Comparison of ENCODE assay signal across 9 mouse cellular contexts in the genomic region with DNA sequence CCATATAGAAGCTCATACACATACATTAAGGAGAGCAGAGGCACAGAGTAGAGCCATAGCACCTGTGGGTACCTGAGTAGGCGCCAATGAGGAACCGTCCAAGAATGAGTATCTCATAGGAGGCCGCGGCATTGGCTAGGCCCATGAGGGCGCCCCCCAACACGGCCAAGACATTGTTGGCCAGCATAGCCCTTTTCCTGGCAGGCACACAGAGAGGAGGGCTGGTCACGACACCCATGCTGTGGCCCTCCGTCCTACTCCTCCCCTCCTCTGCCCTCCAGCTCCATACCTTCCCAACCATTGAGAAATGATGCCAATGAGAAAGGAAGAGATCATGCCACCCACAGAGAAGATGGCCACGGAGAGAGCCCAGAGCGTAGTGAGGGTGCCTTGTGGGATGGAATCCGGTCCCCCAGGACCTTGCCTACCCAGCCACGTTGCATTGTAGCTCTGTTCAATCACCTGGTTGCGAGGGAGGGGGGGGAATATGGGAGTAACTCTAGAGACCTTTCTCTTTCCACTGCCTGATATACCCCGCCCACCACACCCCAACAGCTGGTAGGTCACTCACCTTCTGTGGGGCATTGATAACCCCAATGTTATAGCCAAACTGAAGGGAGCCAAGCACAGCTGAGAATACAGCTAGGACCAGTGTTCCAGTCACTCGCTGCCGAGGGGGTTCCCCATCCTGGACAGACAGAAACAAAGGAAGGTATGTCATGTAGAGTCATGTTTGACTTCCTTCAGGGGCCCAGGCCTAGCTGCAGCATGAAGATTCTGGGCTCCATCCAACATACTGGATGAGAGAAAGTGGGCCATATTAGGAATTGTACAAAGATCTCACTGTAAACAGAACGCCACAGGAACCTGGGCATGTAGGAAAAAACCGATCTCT. TPM values are rescaled to one million over a fixed set of nuclear protein-coding genes. Genes with fewer than 3 reads are reported as not detected.
DNase-seq lines count a peak whose midpoint lies in the region; ATAC-seq lines count a peak whose summit lies in the region.
"Had no signal": no experiment of that assay in that cellular context is flagged by ENCODE, and none has a peak within 500 bp of the region (broad histone marks: within the 10 kb centered on the region; RNA-seq: fewer than 3 reads in every experiment).

No protein-coding gene starts in this region.

- no peak overlapping the region for H3K27ac ChIP-seq in hindbrain, embryonic 11.5 days (ENCODE audit: low read depth, low read length)
- no peak overlapping the region for H3K27ac ChIP-seq in hindbrain, embryonic 14.5 days
- H3K27ac ChIP-seq in brown adipose tissue, adult 24 weeks (replicated peaks; ENCODE audit: low read depth, low read length), result peak overlapping the region; percentile 92
- H3K27ac ChIP-seq in liver, embryonic 15.5 days (replicated peaks), result peak overlapping the region; percentile 95

- H3K9me3 ChIP-seq in hindbrain, embryonic 11.5 days (ENCODE audit: control insufficient read depth, low read length), result no peaks in the 10 kb centered on the region
- no peaks in the 10 kb centered on the region for H3K9me3 ChIP-seq in hindbrain, embryonic 14.5 days (ENCODE audit: control insufficient read depth, low read length)
- no peaks in the 10 kb centered on the region; the same call in 1 of the 2 replicates for H3K9me3 ChIP-seq in erythroblast, embryonic 14.5 days (ENCODE audit: control insufficient read depth, low read length)
- H3K9me3 ChIP-seq in liver, embryonic 15.5 days (replicated peaks), result no peaks in the 10 kb centered on the region

- no peak for ATAC-seq in hindbrain, embryonic 11.5 days (ENCODE audit: low FRiP score)
- no peak for ATAC-seq in hindbrain, embryonic 14.5 days (ENCODE audit: low FRiP score)
- peak; percentile 77 for ATAC-seq in liver, embryonic 15.5 days (ENCODE audit: insufficient read depth)

- H3K4me2 ChIP-seq in hindbrain, embryonic 11.5 days (replicated peaks; ENCODE audit: low read depth, low read length), result peak overlapping the region; percentile 17; the same call in 1 of the 2 replicates
- no peak overlapping the region for H3K4me2 ChIP-seq in hindbrain, embryonic 14.5 days (replicated peaks)
- peak overlapping the region; percentile 93 for H3K4me2 ChIP-seq in liver, embryonic 15.5 days

- H3K4me3 ChIP-seq in hindbrain, embryonic 11.5 days (ENCODE audit: low read depth, low read length), result peak overlapping the region; percentile 1; the same call in 1 of the 2 replicates
- H3K4me3 ChIP-seq in hindbrain, embryonic 14.5 days (replicated peaks; ENCODE audit: low read length), result no peak overlapping the region
- peak overlapping the region; percentile 77 for H3K4me3 ChIP-seq in brown adipose tissue, adult 24 weeks (ENCODE audit: insufficient read depth, low read depth, low read length)
- H3K4me3 ChIP-seq in erythroblast, embryonic 14.5 days (replicated peaks), result peak overlapping the region; percentile 86
- peak overlapping the region; percentile 77 for H3K4me3 ChIP-seq in liver, embryonic 15.5 days (replicated peaks)

- H3K27me3 ChIP-seq in hindbrain, embryonic 11.5 days (ENCODE audit: control insufficient read depth, insufficient read depth, low read length), result no peaks in the 10 kb centered on the region
- H3K27me3 ChIP-seq in hindbrain, embryonic 14.5 days (ENCODE audit: control insufficient read depth, insufficient read depth, low read length), result peaks cover 13% of the 10 kb centered on the region
- peaks cover 30% of the 10 kb centered on the region for H3K27me3 ChIP-seq in erythroblast, embryonic 14.5 days (ENCODE audit: control insufficient read depth)
- H3K27me3 ChIP-seq in liver, embryonic 15.5 days, result peaks cover 62% of the 10 kb centered on the region

- H3K4me1 ChIP-seq in hindbrain, embryonic 11.5 days (replicated peaks; ENCODE audit: control insufficient read depth, insufficient read depth, low read length), result peaks cover 6% of the 10 kb centered on the region; the same call in 1 of the 2 replicates
- H3K4me1 ChIP-seq in hindbrain, embryonic 14.5 days (replicated peaks; ENCODE audit: control insufficient read depth, insufficient read depth, low read length), result peaks cover 6% of the 10 kb centered on the region; the same call in 1 of the 2 replicates
- peaks cover 11% of the 10 kb centered on the region; the same call in 1 of the 2 replicates for H3K4me1 ChIP-seq in brown adipose tissue, adult 24 weeks (ENCODE audit: control insufficient read depth, insufficient read depth, insufficient read length, low read length)
- peaks cover 70% of the 10 kb centered on the region for H3K4me1 ChIP-seq in erythroblast, embryonic 14.5 days (ENCODE audit: control insufficient read depth)
- H3K4me1 ChIP-seq in liver, embryonic 15.5 days (replicated peaks), result peaks cover 56% of the 10 kb centered on the region

- 87% methylated on average over 18 of the region's 18 CpGs for WGBS in hindbrain, embryonic 11.5 days
- 92% methylated on average over 18 of the region's 18 CpGs for WGBS in hindbrain, embryonic 14.5 days
- WGBS in liver, embryonic 15.5 days (ENCODE audit: insufficient replicate concordance), result 61% methylated on average over 18 of the region's 18 CpGs

- no peak overlapping the region for H3K9ac ChIP-seq in hindbrain, embryonic 11.5 days (ENCODE audit: low read depth, low read length)
- H3K9ac ChIP-seq in hindbrain, embryonic 14.5 days, result no peak overlapping the region
- H3K9ac ChIP-seq in liver, embryonic 15.5 days, result peak overlapping the region; percentile 75

- H3K36me3 ChIP-seq in hindbrain, embryonic 11.5 days (ENCODE audit: control insufficient read depth, insufficient read depth, low read length), result no peaks in the 10 kb centered on the region
- H3K36me3 ChIP-seq in hindbrain, embryonic 14.5 days (replicated peaks; ENCODE audit: control insufficient read depth, insufficient read depth), result no peaks in the 10 kb centered on the region; the same call in 1 of the 2 replicates
- peaks cover 62% of the 10 kb centered on the region for H3K36me3 ChIP-seq in erythroblast, embryonic 14.5 days (ENCODE audit: control insufficient read depth)
- peaks cover 41% of the 10 kb centered on the region for H3K36me3 ChIP-seq in liver, embryonic 15.5 days (replicated peaks)

- no peak for DNase-seq in hindbrain, embryonic 11.5 days (ENCODE audit: low spot score)
- no peak for DNase-seq in hindbrain, embryonic 14.5 days (ENCODE audit: low spot score)
- no peak for DNase-seq in cerebellum, adult 18-20 months
- no peak for DNase-seq in yolk sac, embryonic 10.5 days (ENCODE audit: low spot score)
- no peak for DNase-seq in kidney, postnatal 25 days
- DNase-seq: right cerebral cortex, postnatal 4 days had no signal

RNA-seq across cellular contexts. Expression of a gene that starts 1.7 kb away (rescaled TPM):
- polyA plus RNA-seq in hindbrain, embryonic 11.5 days (2014; fragmentation: Nextera tagmentation; extraction: Ambion mirVana), result 7.9 and 9.6 TPM in 2 replicates
- polyA plus RNA-seq in hindbrain, embryonic 14.5 days (2014; fragmentation: Nextera tagmentation; extraction: Ambion mirVana), result 2.2 and 2.3 TPM in 2 replicates
- polyA plus RNA-seq in brown adipose tissue, adult 24 weeks (2012; ENCODE audit: insufficient read depth, insufficient read length, missing spikeins), result 466 and 489 TPM in 2 replicates
- polyA plus RNA-seq in erythroblast, embryonic 14.5 days (2012), result 6.0 and 7.7 TPM in 2 replicates
- 19.9 and 22.1 TPM in 2 replicates for polyA plus RNA-seq in liver, embryonic 15.5 days (2015; fragmentation: Nextera tagmentation; extraction: Ambion mirVana)

RNA-seq across cellular contexts. Expression of a gene that starts 10.6 kb away (rescaled TPM):
- 3.1 and 4.8 TPM in 2 replicates for polyA plus RNA-seq in hindbrain, embryonic 11.5 days (2014; fragmentation: Nextera tagmentation; extraction: Ambion mirVana)
- 7.1 and 7.3 TPM in 2 replicates for polyA plus RNA-seq in hindbrain, embryonic 14.5 days (2014; fragmentation: Nextera tagmentation; extraction: Ambion mirVana)
- polyA plus RNA-seq in brown adipose tissue, adult 24 weeks (2012; ENCODE audit: insufficient read depth, insufficient read length, missing spikeins), result 37.9 and 76.4 TPM in 2 replicates
- 0.29 and 0.38 TPM in 2 replicates for polyA plus RNA-seq in erythroblast, embryonic 14.5 days (2012)
- polyA plus RNA-seq in liver, embryonic 15.5 days (2015; fragmentation: Nextera tagmentation; extraction: Ambion mirVana), result not detected in 2 replicates

RNA-seq across cellular contexts. Expression of a gene that starts 18.3 kb away (rescaled TPM):
- 8.2 and 8.4 TPM in 2 replicates for polyA plus RNA-seq in hindbrain, embryonic 11.5 days (2014; fragmentation: Nextera tagmentation; extraction: Ambion mirVana)
- polyA plus RNA-seq in hindbrain, embryonic 14.5 days (2014; fragmentation: Nextera tagmentation; extraction: Ambion mirVana), result 0.32 and 0.47 TPM in 2 replicates
- not detected in 2 replicates for polyA plus RNA-seq in brown adipose tissue, adult 24 weeks (2012; ENCODE audit: insufficient read depth, insufficient read length, missing spikeins)
- polyA plus RNA-seq in erythroblast, embryonic 14.5 days (2012), result not detected in 2 replicates
- 4.5 and 6.6 TPM in 2 replicates for polyA plus RNA-seq in liver, embryonic 15.5 days (2015; fragmentation: Nextera tagmentation; extraction: Ambion mirVana)

RNA-seq across cellular contexts. Expression of a gene that starts 24.5 kb away (rescaled TPM):
- polyA plus RNA-seq in hindbrain, embryonic 11.5 days (2014; fragmentation: Nextera tagmentation; extraction: Ambion mirVana), result 1,842 and 1,860 TPM in 2 replicates
- 1,061 and 1,077 TPM in 2 replicates for polyA plus RNA-seq in hindbrain, embryonic 14.5 days (2014; fragmentation: Nextera tagmentation; extraction: Ambion mirVana)
- polyA plus RNA-seq in brown adipose tissue, adult 24 weeks (2012; ENCODE audit: insufficient read depth, insufficient read length, missing spikeins), result 424 and 439 TPM in 2 replicates
- 295 and 310 TPM in 2 replicates for polyA plus RNA-seq in erythroblast, embryonic 14.5 days (2012)
- polyA plus RNA-seq in liver, embryonic 15.5 days (2015; fragmentation: Nextera tagmentation; extraction: Ambion mirVana), result 1,245 and 1,257 TPM in 2 replicates

RNA-seq across cellular contexts. Expression of a gene that starts 32.6 kb away (rescaled TPM):
- polyA plus RNA-seq in hindbrain, embryonic 11.5 days (2014; fragmentation: Nextera tagmentation; extraction: Ambion mirVana), result 84.3 and 89.0 TPM in 2 replicates
- 50.4 and 56.5 TPM in 2 replicates for polyA plus RNA-seq in hindbrain, embryonic 14.5 days (2014; fragmentation: Nextera tagmentation; extraction: Ambion mirVana)
- 23.6 and 24.3 TPM in 2 replicates for polyA plus RNA-seq in brown adipose tissue, adult 24 weeks (2012; ENCODE audit: insufficient read depth, insufficient read length, missing spikeins)
- polyA plus RNA-seq in erythroblast, embryonic 14.5 days (2012), result 90.4 and 109 TPM in 2 replicates
- polyA plus RNA-seq in liver, embryonic 15.5 days (2015; fragmentation: Nextera tagmentation; extraction: Ambion mirVana), result 90.6 and 98.4 TPM in 2 replicates

Comparison
In these comparisons a context has a peak if more than half of its experiments do, and no peak if none do; other contexts are left out.
1. H3K27ac ChIP-seq: peak in brown adipose tissue, adult 24 weeks (single experiment) and liver, embryonic 15.5 days (single experiment); none in hindbrain, embryonic 11.5 days (single experiment) and hindbrain, embryonic 14.5 days (single experiment).
2. RNA of a gene that starts 1.7 kb away (polyA plus RNA-seq): 466 to 489 TPM in brown adipose tissue, adult 24 weeks; 19.9 to 22.1 TPM in liver, embryonic 15.5 days, 7.9 to 9.6 TPM in hindbrain, embryonic 11.5 days, 6.0 to 7.7 TPM in erythroblast, embryonic 14.5 days and 2.2 to 2.3 TPM in hindbrain, embryonic 14.5 days; every median in the first group is over 10 times any median in the second.